Mouse (Mus musculus): ENCODE data around the gene Iqsec1.

DNA sequence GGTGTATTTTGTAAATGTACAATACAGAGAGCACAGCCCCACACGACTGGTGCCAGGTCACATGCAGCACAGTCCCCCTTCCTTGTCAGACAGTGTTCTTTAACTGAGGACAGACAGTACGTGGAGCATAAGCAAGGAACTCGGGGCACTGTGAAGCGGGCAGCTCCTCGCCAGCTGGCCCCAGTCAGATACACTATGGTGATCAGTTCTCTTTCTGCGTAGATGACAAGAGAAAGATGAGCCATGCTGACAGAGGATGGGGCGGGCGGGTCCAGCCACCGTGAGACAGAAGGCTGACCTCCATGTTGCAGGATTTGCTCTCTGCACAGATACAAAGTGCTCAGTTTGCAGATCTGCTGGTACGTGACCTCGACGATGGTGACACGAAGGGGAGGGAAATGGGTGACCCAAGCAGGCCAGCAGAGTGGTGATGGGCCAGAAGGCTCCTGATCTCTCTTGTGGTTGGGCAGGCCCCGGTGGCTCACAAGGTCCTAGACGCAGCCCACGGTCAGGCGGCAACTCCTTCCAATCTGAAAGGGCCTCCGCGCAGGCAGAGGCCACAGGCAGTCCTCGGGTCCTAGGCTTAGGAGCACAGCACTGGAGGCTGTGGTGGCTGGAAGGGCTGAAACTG is 328.0 kb downstream of the Iqsec1 start:
- TF ChIP-seq CTCF (IDR thresholded peaks at IDR 0.05; ENCODE audit: low read depth, low read length) (no peak), GATA1 (IDR thresholded peaks at IDR 0.05; ENCODE audit: borderline replicate concordance, low read length) (no peak), TAL1 (conservative IDR thresholded peaks at IDR 0.05; ENCODE audit: low read depth, low read length) (no peak), POLR2AphosphoS5 (IDR thresholded peaks at IDR 0.05; ENCODE audit: insufficient replicate concordance, low read depth, low read length) (no peak), GATA2 (IDR thresholded peaks at IDR 0.05; ENCODE audit: borderline replicate concordance, low read depth, low read length) (no peak)
